In genomic region chr19:45194651-45195050, GRCm38 (mm10) we compare ENCODE assay signal across 28 mouse cellular contexts. TPM values are rescaled to one million over a fixed set of nuclear protein-coding genes. Genes with fewer than 3 reads are reported as not detected.
"Had no signal": no experiment of that assay in that cellular context is flagged by ENCODE, and none has a peak within 500 bp of the region (broad histone marks: within the 10 kb centered on the region; RNA-seq: fewer than 3 reads in every experiment).

No protein-coding gene starts in this region.

- DNase-seq: kidney, postnatal 14 days; layer of hippocampus, postnatal 36 days; liver, embryonic 13.5 days; lung, adult 2 months; lung, postnatal 14 days; lung, postnatal 4 days; right cerebral cortex, adult 18-20 months; right cerebral cortex, postnatal 14 days; spleen, adult 18-20 months; thymus, adult 2 months; thymus, postnatal 14 days; thymus, postnatal 4 days had no signal

- H3K36me3 ChIP-seq: liver, embryonic 13.5 days; midbrain, embryonic 12.5 days; midbrain, embryonic 15.5 days; neural tube, embryonic 12.5 days; neural tube, embryonic 15.5 days; stomach, embryonic 15.5 days had no signal

- H3K4me2 ChIP-seq: liver, embryonic 13.5 days; midbrain, embryonic 12.5 days; midbrain, embryonic 15.5 days; neural tube, embryonic 12.5 days; neural tube, embryonic 15.5 days; stomach, embryonic 15.5 days had no signal

- H3K4me1 ChIP-seq: liver, embryonic 13.5 days; midbrain, embryonic 12.5 days; midbrain, embryonic 15.5 days; neural tube, embryonic 12.5 days; neural tube, embryonic 15.5 days; stomach, embryonic 15.5 days had no signal

- H3K27ac ChIP-seq: left cerebral cortex, adult 2 months; liver, embryonic 13.5 days; midbrain, embryonic 12.5 days; midbrain, embryonic 15.5 days; neural tube, embryonic 12.5 days; neural tube, embryonic 15.5 days; stomach, embryonic 15.5 days had no signal

- H3K27me3 ChIP-seq: liver, embryonic 13.5 days; midbrain, embryonic 12.5 days; midbrain, embryonic 15.5 days; neural tube, embryonic 12.5 days; neural tube, embryonic 15.5 days; stomach, embryonic 15.5 days had no signal

- H3K9me3 ChIP-seq: neural tube, embryonic 15.5 days; stomach, embryonic 15.5 days had no signal

- ATAC-seq: midbrain, embryonic 15.5 days had no signal

- H3K4me3 ChIP-seq: left cerebral cortex, adult 2 months; liver, embryonic 13.5 days; midbrain, embryonic 12.5 days; midbrain, embryonic 15.5 days; neural tube, embryonic 12.5 days; neural tube, embryonic 15.5 days; stomach, embryonic 15.5 days had no signal

- H3K9ac ChIP-seq: liver, embryonic 13.5 days; midbrain, embryonic 12.5 days; midbrain, embryonic 15.5 days; neural tube, embryonic 12.5 days; neural tube, embryonic 15.5 days; stomach, embryonic 15.5 days had no signal

RNA-seq across cellular contexts. Expression of gene Lbx1, which starts 41.0 kb away (rescaled TPM):
- total RNA-seq: layer of hippocampus, adult 8-10 months; layer of hippocampus, postnatal 10 days; layer of hippocampus, postnatal 36 days; left cerebral cortex, adult 2 months; left cerebral cortex, postnatal 10 days; left cerebral cortex, postnatal 36 days; megakaryocyte progenitor cell, adult 5-6 weeks had no signal
- polyA plus RNA-seq: kidney, embryonic 16.5 days; large intestine, adult 2 months; liver, adult 2 months; liver, embryonic 13.5 days; liver, embryonic 16.5 days; lung, embryonic 16.5 days; stomach, embryonic 15.5 days; thymus, adult 2 months had no signal

RNA-seq across cellular contexts. Expression of gene Tlx1, which starts 44.2 kb away (rescaled TPM):
- total RNA-seq: layer of hippocampus, adult 8-10 months; layer of hippocampus, postnatal 10 days; layer of hippocampus, postnatal 36 days; left cerebral cortex, adult 2 months; left cerebral cortex, postnatal 10 days; left cerebral cortex, postnatal 36 days; liver, adult 2 months; megakaryocyte progenitor cell, adult 5-6 weeks had no signal
- polyA plus RNA-seq: kidney, embryonic 16.5 days; large intestine, adult 2 months; liver, embryonic 13.5 days; lung, adult 2 months; lung, embryonic 16.5 days; midbrain, embryonic 15.5 days had no signal
